Mouse (Mus musculus) frontal cortex, adult (tissue): ENCODE data around the gene Unc93b1.

Experiments used
- ATAC-seq: cut with Nextera tagmentation; 2 replicates; pipeline ENCODE4 v1.9.2; 2017; ENCODE audit warnings: mild to moderate bottlenecking, moderate library complexity, mixed read lengths; ENCODE audit not compliant: low TSS enrichment

Unc93b1 gene

GRCm38 (mm10) chr19:3985261-3985681 is 50.3 kb downstream of the Unc93b1 start:
- ATAC-seq = no peak

- peak; percentile 52; the same call in 1 of the 2 replicates for ATAC-seq
Observed at GRCm38 (mm10) chr19:3986334-3986733, 51.3 kb downstream of the Unc93b1 start, which contains the start of gene Acy3. Gene Acy3, plus strand, starts transcription at chr19:3986570.

GRCm38 (mm10) chr19:3988066-3988465 is 53.1 kb downstream of the Unc93b1 start:
- ATAC-seq = no peak

- no peak for ATAC-seq
Observed at GRCm38 (mm10) chr19:3988750-3989149, 53.8 kb downstream of the Unc93b1 start.

DNA sequence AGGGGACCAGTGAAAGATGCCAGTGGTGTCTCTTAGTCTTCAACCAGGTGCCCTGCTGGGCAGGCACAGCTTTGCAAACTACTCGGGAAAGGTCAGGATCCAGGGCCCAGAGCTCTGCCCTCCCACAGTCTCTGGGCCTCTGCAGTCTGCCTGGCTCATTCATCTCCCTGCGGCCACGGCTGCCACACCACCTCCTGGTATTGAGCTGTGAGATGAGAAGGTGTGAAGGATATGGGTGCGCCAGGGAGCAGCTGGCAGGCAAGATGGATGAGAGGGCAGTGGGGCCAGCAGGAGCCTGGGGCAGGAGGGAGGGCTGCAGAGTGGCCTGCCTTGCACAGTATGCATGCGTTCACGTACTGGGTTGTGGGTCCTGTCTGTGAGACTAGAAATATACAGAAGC is 55.8 kb downstream of the Unc93b1 start:
- ATAC-seq = no peak

GRCm38 (mm10) chr19:3991562-3991961 is 56.6 kb downstream of the Unc93b1 start:
- no peak for ATAC-seq

GRCm38 (mm10) chr19:3991966-3992365 is 57.0 kb downstream of the Unc93b1 start:
- no peak for ATAC-seq

GRCm38 (mm10) chr19:3992416-3992815 is 57.4 kb downstream of the Unc93b1 start, which contains the start of gene Tbx10:
Gene Tbx10, plus strand, starts transcription at chr19:3992752.
- no peak for ATAC-seq

DNA sequence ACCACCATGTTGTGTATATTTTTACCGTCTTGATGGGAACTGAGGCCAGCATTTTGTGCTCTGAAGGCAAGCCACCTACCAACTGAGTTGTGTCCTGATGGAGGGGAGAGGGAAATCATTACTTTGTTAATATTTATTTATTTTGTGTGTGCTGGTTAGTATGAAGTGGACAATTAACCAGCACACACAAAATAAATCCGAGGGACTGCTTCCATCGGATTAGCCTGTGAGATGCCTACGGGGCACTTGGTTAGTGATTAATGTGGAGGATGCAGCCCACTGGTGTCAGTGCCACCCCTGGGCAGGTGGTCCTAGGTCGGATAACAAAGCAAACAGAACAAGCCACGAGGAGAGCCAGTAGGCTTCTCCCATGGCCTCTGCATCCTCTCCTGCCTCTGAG is 59.9 kb downstream of the Unc93b1 start:
- ATAC-seq = no peak

DNA sequence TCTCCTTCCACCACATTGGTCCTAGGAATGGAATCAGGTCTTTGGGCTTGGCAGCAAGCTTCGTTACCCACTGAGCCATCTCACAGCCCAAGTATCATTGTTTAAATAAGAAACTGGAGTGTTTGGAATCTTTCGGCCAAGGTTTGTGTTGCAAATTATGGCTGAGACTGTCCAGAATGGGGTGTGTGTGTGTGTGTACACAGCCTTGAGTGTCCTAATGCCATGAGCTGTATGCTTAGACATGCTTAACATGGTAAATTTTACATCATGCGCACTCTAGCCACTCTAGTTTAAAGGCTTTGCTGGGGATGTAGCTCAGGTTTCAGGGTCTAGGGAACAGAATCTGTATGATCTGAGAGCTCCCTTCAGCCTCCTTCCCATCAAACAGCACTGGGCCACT is 60.5 kb downstream of the Unc93b1 start:
- no peak for ATAC-seq

DNA sequence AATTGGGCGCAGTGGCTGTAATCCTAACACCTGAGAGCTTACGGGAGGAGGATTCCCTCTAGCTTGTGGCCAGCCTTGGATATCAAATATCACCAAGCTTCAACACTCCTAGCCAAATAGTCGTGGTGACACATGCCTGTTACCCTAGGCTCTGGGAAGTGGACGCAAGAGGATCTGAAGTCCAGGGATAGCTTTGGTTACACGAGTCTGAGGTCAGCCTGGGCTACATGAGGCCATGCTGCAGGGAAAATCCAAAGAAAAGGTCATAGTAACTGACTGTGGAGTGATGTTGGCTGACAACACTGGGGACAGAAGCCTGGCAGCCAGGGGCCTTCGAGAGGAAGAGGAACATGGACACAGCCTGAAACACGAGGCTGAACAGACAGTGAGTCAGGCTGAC is 61.1 kb downstream of the Unc93b1 start:
- no peak for ATAC-seq

- no peak for ATAC-seq
Observed at GRCm38 (mm10) chr19:3996747-3997146, 61.8 kb downstream of the Unc93b1 start.

GRCm38 (mm10) chr19:3997231-3997630 is 62.2 kb downstream of the Unc93b1 start:
- no peak for ATAC-seq

DNA sequence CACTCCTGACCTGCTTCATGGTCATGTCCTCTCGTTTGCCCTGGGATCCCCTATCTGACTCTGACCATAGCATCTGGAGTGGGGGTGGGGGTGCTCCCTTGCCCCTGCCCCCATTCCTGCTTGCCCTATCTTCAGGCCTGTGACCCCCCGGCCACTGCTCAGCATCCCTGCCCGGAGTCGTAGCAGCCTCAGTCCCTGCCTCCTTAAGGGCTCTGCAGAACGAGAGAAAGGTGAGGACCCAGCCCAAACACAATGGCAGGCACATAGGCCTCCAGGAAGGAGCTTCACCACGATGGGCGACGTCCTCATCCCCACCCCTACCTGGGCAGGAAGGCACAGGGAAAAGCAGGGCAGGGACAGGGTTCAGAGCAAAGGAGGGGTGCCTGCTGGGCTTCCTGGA is 63.3 kb downstream of the Unc93b1 start:
- ATAC-seq = no peak
